Mouse (Mus musculus): ENCODE measurements around the gene Pkhd1. TPM values are rescaled to one million over a fixed set of nuclear protein-coding genes. Genes with fewer than 3 reads are reported as not detected.

Gene Pkhd1
- 0.40 and 0.46 TPM in 2 replicates for polyA plus RNA-seq (2015; fragmentation: Nextera tagmentation; extraction: Ambion mirVana)

DNA sequence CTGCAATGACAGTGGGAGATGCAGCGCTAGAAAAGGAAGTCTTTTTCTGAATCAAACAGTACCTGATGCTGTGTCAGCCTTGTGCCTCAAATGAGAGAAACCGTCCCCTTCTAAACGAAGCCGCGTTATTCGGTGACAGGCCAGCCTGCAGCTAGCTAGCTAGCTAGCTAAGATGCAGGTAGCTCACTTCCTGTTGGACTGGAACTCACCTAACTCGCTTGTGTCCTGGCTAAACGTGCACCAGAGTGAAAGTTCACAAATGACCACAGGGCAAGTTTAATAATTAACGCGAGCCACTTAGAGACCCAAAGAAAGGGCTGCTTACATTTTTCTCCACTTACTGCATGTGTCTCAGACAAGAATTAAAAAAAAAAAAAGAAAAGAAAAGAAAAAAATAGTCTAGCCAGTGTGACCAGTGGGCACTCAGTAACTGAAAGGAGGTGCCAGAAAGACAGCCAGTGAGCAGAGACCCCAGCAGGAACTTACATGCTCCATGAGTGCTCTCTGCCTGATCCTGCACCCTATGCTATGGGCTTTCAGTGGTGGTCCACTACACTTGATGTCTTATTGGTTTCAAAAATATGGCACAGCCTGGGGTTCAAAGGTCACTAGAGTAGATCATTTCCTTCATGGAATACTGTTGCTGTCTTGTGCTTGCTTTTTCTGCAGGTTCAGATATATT, at the start of gene Pkhd1:
TSS of gene Pkhd1 (minus strand) at position 216 of the 682 bp plus-strand sequence.
- Histone ChIP-seq H3K9me3 (replicated peaks; ENCODE audit: control insufficient read depth, low read length) (no peaks in the 10 kb centered on the region), H3K4me2 (ENCODE audit: low read depth, low read length) (peak within 1 kb of the TSS; percentile 25), H3K27me3 (ENCODE audit: control insufficient read depth, insufficient read depth, low read depth, low read length) (no peaks in the 10 kb centered on the region), H3K4me1 (ENCODE audit: control insufficient read depth, low read depth, low read length) (no peaks in the 10 kb centered on the region), H3K36me3 (ENCODE audit: control insufficient read depth, insufficient read depth) (no peaks in the 10 kb centered on the region), H3K4me3 (ENCODE audit: low read depth, low read length) (peak within 1 kb of the TSS; percentile 38), H3K9ac (ENCODE audit: low read depth, low read length) (no peak within 1 kb of the TSS), H3K27ac (ENCODE audit: low read length) (no peak within 1 kb of the TSS; the same call in 1 of the 2 replicates)
- ATAC-seq (ENCODE audit: low read depth) = peak; percentile 41; the same call in 1 of the 2 replicates
- WGBS (ENCODE audit: insufficient replicate concordance) = 50% methylated on average over 10 of the region's 10 CpGs

GRCm38 (mm10) chr1:20667567-20667966, 49.7 kb upstream of the Pkhd1 start:
- no peak for ATAC-seq (ENCODE audit: low read depth)
- Histone ChIP-seq H3K4me1 (ENCODE audit: control insufficient read depth, low read depth, low read length) (no peaks in the 10 kb centered on the region), H3K36me3 (ENCODE audit: control insufficient read depth, insufficient read depth) (no peaks in the 10 kb centered on the region), H3K27ac (ENCODE audit: low read length) (no peak overlapping the region), H3K27me3 (ENCODE audit: control insufficient read depth, insufficient read depth, low read depth, low read length) (no peaks in the 10 kb centered on the region), H3K4me3 (ENCODE audit: low read depth, low read length) (no peak overlapping the region), H3K4me2 (ENCODE audit: low read depth, low read length) (no peak overlapping the region), H3K9ac (ENCODE audit: low read depth, low read length) (no peak overlapping the region), H3K9me3 (replicated peaks; ENCODE audit: control insufficient read depth, low read length) (no peaks in the 10 kb centered on the region)
- 66% methylated on average over 7 of the region's 7 CpGs for WGBS (ENCODE audit: insufficient replicate concordance)

DNA sequence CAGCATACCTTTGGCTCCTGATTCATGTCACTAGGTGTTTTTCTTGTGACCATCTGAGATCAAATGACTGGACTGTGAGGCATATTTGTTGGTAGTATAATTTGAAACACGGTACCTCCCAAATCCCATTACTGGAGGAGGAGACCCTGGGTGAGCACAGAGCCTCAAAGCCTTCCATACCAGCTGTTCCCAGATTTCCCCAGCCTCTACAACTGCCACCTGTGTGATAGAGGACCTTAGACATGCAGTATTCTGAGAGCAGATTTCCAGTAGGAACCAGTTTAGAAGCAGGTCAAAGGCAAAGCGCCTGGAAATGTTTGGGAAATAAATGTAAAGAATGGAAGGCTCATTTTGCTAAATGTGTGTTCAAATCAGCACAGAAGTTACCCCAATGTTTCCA, 48.4 kb upstream of the Pkhd1 start:
- no peaks in the 10 kb centered on the region for H3K4me1 ChIP-seq (ENCODE audit: control insufficient read depth, low read depth, low read length)
- ATAC-seq (ENCODE audit: low read depth) = no peak
- H3K27me3 ChIP-seq (ENCODE audit: control insufficient read depth, insufficient read depth, low read depth, low read length) = no peaks in the 10 kb centered on the region
- H3K4me3 ChIP-seq (ENCODE audit: low read depth, low read length) = no peak overlapping the region
- no peaks in the 10 kb centered on the region for H3K36me3 ChIP-seq (ENCODE audit: control insufficient read depth, insufficient read depth)
- H3K4me2 ChIP-seq (ENCODE audit: low read depth, low read length) = no peak overlapping the region
- H3K27ac ChIP-seq (ENCODE audit: low read length) = no peak overlapping the region
- H3K9me3 ChIP-seq (replicated peaks; ENCODE audit: control insufficient read depth, low read length) = no peaks in the 10 kb centered on the region
- WGBS (ENCODE audit: insufficient replicate concordance) = 53% methylated on average over 2 of the region's 2 CpGs
- H3K9ac ChIP-seq (ENCODE audit: low read depth, low read length) = no peak overlapping the region

DNA sequence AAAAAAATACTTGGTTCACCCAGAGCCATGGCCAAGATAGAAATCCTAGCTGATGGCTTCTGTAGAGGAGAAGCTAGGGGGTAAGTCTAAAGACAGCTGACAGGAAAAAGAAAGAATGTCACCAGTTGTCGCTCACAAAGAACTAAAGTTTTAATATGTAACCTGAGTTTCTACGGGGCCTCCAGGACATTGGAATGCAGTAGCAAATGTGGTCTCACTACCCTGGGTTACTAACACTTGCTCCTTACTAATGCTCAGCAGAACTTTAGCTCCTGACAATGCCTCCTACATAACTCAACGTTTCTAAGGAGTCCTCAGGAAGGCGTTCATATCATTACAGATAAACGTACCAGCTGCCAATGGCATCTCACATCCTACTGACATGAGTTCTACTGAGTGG, 37.2 kb upstream of the Pkhd1 start:
- no peak for ATAC-seq (ENCODE audit: low read depth)
- Histone ChIP-seq H3K9me3 (replicated peaks; ENCODE audit: control insufficient read depth, low read length) (no peaks in the 10 kb centered on the region), H3K27me3 (ENCODE audit: control insufficient read depth, insufficient read depth, low read depth, low read length) (no peaks in the 10 kb centered on the region), H3K9ac (ENCODE audit: low read depth, low read length) (no peak overlapping the region), H3K4me2 (ENCODE audit: low read depth, low read length) (no peak overlapping the region), H3K27ac (ENCODE audit: low read length) (no peak overlapping the region), H3K4me3 (ENCODE audit: low read depth, low read length) (no peak overlapping the region), H3K4me1 (ENCODE audit: control insufficient read depth, low read depth, low read length) (no peaks in the 10 kb centered on the region), H3K36me3 (ENCODE audit: control insufficient read depth, insufficient read depth) (no peaks in the 10 kb centered on the region)
- WGBS (ENCODE audit: insufficient replicate concordance) = 62% methylated on average over 5 of the region's 5 CpGs

DNA sequence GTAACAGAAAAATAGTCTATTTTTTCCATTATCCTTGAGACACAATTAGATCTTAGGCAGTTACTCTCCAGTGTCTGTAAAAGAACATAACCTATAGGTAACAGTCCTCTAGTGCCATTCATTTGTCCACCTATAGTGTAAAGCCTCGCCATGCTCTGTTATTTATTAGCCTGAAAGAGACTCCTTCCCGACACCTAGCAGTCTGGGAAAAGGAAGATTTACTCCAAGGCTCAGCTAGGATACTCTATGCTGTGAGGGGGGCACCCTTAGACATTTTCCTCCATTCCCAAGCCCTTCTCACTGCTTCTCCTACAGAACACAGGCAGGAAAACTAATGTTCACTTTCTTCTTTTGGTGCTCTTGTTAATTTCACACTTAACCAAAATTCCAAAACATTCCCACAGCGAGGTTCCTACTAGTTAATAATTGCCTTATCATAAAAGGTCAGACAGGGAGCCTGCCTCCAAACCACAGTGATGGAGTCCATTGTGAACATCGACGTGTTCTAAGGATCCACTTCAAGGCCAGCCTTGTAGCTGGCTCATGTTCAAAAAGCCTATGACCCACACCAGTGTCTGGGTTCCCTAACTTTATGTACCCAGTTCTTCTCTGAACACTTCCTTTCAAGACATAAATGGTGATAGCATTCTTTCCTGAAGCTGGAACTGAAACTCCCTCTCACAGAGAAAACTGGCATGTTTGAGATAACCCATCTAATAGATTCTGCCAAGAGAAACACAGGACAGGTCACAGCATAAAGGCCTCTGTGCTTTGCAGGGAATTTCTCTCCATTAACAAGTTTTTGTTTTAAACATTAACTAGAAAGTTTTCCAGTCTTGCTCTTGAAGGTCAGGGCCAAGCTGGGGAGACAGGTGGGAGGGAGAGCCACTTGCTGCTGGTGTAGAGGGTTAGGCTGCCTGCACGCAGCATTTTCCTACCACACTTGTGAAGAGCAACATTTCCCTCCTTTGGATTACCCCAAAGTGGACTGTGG, 35.9 kb upstream of the Pkhd1 start:
- H3K27ac ChIP-seq (ENCODE audit: low read length) = no peak overlapping the region
- no peak overlapping the region for H3K9ac ChIP-seq (ENCODE audit: low read depth, low read length)
- no peaks in the 10 kb centered on the region for H3K36me3 ChIP-seq (ENCODE audit: control insufficient read depth, insufficient read depth)
- ATAC-seq (ENCODE audit: low read depth) = no peak
- H3K27me3 ChIP-seq (ENCODE audit: control insufficient read depth, insufficient read depth, low read depth, low read length) = no peaks in the 10 kb centered on the region
- 37% methylated on average over 6 of the region's 6 CpGs for WGBS (ENCODE audit: insufficient replicate concordance)
- H3K4me2 ChIP-seq (ENCODE audit: low read depth, low read length) = no peak overlapping the region
- H3K4me1 ChIP-seq (ENCODE audit: control insufficient read depth, low read depth, low read length) = no peaks in the 10 kb centered on the region
- no peak overlapping the region for H3K4me3 ChIP-seq (ENCODE audit: low read depth, low read length)
- H3K9me3 ChIP-seq (replicated peaks; ENCODE audit: control insufficient read depth, low read length) = no peaks in the 10 kb centered on the region

- Histone ChIP-seq H3K9me3 (replicated peaks; ENCODE audit: control insufficient read depth, low read length) (no peaks in the 10 kb centered on the region), H3K36me3 (ENCODE audit: control insufficient read depth, insufficient read depth) (no peaks in the 10 kb centered on the region), H3K4me3 (ENCODE audit: low read depth, low read length) (no peak overlapping the region), H3K4me1 (ENCODE audit: control insufficient read depth, low read depth, low read length) (no peaks in the 10 kb centered on the region), H3K27ac (ENCODE audit: low read length) (no peak overlapping the region), H3K4me2 (ENCODE audit: low read depth, low read length) (no peak overlapping the region), H3K27me3 (ENCODE audit: control insufficient read depth, insufficient read depth, low read depth, low read length) (no peaks in the 10 kb centered on the region), H3K9ac (ENCODE audit: low read depth, low read length) (no peak overlapping the region)
- no peak for ATAC-seq (ENCODE audit: low read depth)
- 61% methylated on average over 2 of the region's 2 CpGs for WGBS (ENCODE audit: insufficient replicate concordance)
These were observed 17.0 kb upstream of the Pkhd1 start for GRCm38 (mm10) chr1:20634856-20635255.

DNA sequence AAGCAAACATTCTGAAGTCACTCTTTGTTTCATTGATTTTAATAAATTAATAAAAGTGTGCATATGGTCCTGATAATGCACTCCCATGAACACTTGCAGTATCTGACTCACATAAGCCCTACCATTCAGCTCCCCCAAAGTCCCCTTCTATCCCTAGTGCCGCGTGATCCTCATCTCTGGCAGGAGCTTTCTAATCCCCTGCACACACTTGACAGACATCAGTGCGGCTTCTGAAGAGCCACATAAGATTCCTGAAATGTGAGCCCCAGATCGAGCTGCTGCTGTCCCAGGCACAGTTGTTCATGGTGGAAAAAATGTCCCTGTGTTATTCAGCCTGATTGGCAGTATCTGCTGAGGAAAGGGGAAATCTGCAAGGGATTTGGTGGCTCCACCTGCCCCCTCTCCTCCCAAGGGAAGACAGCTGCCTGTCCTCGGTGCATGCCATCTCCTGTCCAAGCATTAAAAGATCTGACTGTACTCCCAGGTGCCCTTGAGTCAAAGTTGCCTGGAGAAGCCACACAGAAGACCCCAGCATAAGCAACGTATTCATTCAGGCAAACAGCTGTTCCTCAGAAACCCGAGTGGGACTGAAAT, 15.5 kb upstream of the Pkhd1 start:
- no peak for ATAC-seq (ENCODE audit: low read depth)
- H3K27me3 ChIP-seq (ENCODE audit: control insufficient read depth, insufficient read depth, low read depth, low read length) = no peaks in the 10 kb centered on the region
- H3K9me3 ChIP-seq (replicated peaks; ENCODE audit: control insufficient read depth, low read length) = no peaks in the 10 kb centered on the region
- H3K36me3 ChIP-seq (ENCODE audit: control insufficient read depth, insufficient read depth) = no peaks in the 10 kb centered on the region
- no peak overlapping the region for H3K9ac ChIP-seq (ENCODE audit: low read depth, low read length)
- no peak overlapping the region for H3K4me2 ChIP-seq (ENCODE audit: low read depth, low read length)
- H3K4me1 ChIP-seq (ENCODE audit: control insufficient read depth, low read depth, low read length) = no peaks in the 10 kb centered on the region
- H3K4me3 ChIP-seq (ENCODE audit: low read depth, low read length) = no peak overlapping the region
- WGBS (ENCODE audit: insufficient replicate concordance) = 59% methylated on average over 7 of the region's 7 CpGs
- no peak overlapping the region for H3K27ac ChIP-seq (ENCODE audit: low read length)

- Histone ChIP-seq H3K27ac (ENCODE audit: low read length) (no peak overlapping the region), H3K27me3 (ENCODE audit: control insufficient read depth, insufficient read depth, low read depth, low read length) (no peaks in the 10 kb centered on the region), H3K36me3 (ENCODE audit: control insufficient read depth, insufficient read depth) (no peaks in the 10 kb centered on the region), H3K9ac (ENCODE audit: low read depth, low read length) (no peak overlapping the region), H3K9me3 (replicated peaks; ENCODE audit: control insufficient read depth, low read length) (no peaks in the 10 kb centered on the region), H3K4me1 (ENCODE audit: control insufficient read depth, low read depth, low read length) (no peaks in the 10 kb centered on the region), H3K4me3 (ENCODE audit: low read depth, low read length) (no peak overlapping the region), H3K4me2 (ENCODE audit: low read depth, low read length) (no peak overlapping the region)
- ATAC-seq (ENCODE audit: low read depth) = no peak
- WGBS (ENCODE audit: insufficient replicate concordance) = 70% methylated on average over 3 of the region's 3 CpGs
These were observed 6.7 kb upstream of the Pkhd1 start for GRCm38 (mm10) chr1:20624564-20624963.

All from liver, embryonic 16.5 days (tissue).